Mouse (Mus musculus) heart, postnatal 4 days (tissue): ENCODE measurements around the gene Gm16181. TPM values are rescaled to one million over a fixed set of nuclear protein-coding genes. Genes with fewer than 3 reads are reported as not detected.

ENCODE experiments used
- DNase-seq: peaks from one replicate; pipeline ENCODE4 v3.0.0; 2021
- total RNA-seq, 2 experiments: library from RNA; stranded (reverse); gene quantifications; 2 replicates each; pipeline ENCODE4 v1.2.3; 2021

Gene Gm16181
- under 1 TPM in 1 of 2 experiments, not detected in 1; 0.52 TPM for total RNA-seq

DNA sequence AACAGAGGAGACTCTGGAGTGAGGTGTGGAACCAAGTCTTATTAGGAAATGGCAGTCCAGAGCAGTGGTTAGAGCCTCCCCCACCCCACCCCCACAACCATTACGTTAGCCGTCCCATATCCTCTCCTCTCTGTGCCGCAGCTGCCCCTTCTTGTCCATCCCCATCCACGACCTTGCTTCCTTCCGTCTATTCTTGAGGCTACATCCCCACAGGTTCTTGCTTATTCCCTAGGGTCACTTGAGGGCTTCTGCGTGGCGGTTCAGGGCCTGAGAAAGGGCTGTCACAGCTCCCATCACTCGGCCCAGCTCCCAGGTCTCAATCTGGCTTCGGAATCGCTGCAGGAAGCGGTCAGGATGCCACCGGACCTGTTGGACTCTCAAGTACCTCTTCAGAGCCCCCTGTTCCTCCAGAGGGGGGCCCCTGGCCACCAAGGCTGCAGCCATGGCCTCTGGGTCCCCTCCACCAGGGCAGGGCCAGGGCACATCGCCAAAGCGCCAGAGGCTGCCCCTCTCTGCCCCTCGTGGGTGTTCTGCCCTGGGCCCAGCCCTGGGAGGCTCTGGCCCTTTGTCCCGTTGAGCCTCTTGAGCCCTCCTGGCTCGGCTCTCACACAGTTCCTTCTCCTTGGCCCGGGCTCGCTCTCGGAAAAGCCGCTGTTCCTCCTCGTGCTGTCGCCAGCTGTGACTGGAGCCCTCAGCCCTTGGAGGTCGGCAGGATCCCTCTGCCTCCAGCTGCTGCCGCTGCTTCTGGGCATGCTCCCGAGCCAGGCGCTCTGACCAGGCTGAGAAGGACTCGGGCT, at the start of gene Gm16181:
Gene Gm16181, plus strand, starts transcription at position 679 of the 797 bp plus-strand sequence.
- peak; percentile 68 for DNase-seq

DNA sequence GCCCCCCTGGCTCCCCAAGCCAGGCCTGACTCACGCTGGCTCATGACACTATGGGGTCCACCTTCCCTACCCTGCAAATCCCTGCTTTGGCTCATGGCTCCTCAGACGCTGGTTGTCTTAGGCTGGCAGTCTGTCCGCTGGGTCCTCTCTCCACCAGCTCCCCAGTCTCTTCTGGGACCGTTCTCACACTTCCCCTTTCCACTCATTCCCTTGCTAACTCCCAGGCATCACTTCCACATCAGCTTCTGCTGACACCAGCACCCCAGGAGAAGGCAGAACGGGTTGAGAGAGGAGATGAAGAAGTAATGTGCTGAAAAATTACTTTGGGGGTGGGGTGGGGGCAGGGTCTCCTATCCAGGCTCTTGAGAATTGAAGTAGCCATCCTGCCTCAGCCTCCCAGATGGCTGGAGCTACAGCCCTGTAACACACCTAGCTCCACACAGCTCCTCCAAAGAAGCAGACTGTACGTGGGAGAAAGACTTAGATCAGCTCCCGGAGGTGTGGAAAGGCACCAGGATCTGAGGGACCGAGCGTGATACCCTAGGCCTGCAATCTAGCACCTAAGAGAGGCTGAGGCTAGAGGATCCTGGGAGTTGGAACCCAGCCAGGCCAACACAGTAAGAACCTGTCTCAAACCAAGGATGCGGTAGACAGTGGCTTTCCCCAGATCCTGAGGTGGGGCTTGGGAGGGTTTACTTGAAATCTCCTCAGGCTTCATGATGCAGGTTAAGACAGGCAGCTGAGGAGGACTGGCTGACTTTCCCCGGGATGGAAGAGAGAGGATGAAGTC, 48.0 kb upstream of the Gm16181 start:
- no peak for DNase-seq

DNA sequence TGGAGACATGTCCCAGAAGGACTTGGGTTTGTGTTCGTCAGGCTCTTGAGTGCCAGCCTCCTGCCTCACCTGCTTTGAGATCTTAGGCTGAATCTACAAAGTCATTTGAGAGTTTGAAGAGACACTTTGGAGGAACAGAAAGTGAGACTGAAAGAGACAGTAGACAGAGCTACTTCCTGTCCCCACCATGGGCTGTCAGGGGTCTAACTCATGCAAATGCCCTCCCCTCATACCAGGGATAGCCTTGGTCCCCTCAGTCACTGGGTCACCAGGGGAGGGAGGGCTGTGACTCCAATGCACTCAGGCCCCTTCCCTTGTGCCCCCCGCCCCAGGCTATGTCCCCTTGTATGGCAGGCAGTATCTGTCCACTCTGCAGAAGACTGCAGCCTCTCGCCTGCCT, 47.3 kb upstream of the Gm16181 start:
- DNase-seq, result no peak

DNA sequence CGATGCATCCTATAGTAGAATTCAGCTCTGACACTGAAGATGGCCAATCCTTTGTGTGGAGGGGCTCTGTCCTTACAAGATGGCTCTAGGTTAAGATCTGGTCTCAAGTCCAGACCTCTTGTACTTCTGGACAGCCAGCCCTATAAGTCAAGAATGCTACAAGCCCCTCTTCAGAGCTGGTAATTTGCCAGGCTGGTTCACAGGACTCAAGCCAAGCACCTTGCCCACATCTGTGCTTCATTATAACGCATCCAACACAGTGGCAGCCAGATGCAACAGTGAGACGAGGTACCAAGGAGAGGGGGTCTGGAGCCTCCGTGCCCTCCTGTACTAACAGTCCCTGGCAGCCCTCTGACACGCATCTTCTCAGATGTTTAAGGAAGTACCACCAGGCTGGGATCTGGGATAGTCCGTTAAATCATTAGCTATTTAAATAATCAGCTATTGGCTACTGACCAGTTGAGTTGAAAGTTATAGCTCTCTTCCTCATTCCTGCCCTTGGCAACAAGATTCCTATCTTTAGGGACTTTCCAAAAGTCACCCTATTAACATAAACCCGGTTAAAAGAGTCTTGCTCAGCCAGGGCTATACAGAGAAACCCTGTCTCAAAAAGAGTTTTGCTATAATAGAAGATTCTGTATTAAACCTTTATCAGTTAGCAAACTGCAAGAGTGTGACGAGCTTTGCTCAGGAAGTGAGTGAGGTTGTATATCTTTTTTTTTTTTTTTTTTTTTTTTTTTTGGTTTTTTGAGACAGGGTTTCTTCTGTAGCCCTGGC, 46.2 kb upstream of the Gm16181 start:
- no peak for DNase-seq

DNA sequence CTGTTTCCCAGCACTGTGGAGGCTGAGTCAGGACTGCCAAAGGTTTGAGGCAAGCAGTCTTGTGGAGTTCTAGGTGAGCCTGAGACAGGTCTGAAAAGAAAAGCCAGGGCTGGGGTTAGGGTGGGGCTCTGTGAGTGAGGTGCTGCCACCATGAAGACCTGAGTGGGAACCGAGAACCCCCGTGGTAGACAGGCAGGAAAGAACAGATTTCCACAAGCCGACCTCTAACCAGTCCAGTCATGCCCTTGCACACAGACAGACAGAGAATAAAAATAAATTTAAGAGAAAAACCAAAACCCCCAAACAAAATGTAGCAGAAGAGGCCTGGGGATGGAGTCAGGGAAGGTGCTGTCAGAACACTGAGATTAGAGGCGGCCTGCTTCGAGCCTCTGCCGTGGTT, 45.3 kb upstream of the Gm16181 start:
- DNase-seq, result no peak

DNA sequence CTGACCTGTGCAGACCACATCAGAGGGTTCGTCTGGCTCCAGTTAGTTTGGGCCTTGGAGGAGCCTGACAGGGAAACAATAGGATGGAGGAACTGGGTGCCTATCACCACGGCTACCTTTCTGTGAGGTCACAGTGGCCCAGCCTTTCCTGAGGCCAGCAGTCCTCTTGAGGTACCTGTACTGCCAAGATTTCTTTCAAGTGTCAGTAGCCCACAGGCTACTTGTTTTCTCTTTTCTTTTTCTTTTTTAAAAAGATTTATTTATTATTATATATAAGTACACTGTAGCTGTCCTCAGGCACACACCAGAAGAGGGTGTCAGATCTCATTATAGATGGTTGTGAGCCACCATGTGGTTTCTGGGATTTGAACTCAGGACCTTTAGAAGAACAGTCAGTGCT, 44.7 kb upstream of the Gm16181 start, which contains the start of gene Aif1:
Gene Aif1, minus strand, starts transcription at position 101 of the 400 bp plus-strand sequence.
- no peak for DNase-seq

DNA sequence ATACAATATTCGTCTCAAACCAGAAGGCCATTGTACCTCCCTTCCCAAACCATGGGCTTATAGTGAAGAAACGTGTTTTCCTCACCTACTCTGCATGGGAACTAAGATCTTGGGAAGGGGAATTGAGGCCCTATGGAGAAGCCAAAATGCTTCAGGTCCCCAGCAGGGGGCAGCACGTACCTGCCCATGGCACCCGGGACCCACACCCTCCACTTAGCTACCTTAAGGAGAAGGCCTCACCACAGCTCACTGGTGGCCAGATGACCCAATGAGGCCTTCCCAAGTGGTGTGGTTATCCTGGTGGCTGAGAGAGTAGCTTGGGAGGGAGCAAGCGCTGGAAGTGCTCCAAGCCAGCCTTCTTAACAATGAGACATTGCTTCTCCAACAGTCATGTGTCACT, 42.1 kb upstream of the Gm16181 start:
- peak; percentile 84 for DNase-seq

DNA sequence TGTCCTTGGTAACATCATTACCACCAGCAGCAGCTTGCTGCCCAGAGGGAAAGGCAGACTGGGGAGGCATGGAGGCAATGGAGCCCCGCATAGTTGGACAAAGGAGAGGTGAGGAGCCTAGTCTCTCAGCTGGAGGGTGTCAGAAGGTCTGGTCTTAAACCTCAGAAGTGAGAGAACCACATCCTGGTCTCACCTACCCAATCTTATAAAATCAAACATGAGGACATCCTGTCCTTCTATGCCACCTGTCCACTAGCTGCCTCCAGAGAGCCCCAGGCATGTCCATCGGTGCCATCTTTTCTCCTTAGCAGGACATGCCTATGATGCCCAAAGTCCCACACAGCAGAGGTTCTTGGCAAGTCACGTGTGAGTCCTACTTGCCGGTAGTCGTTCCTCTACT, 40.5 kb upstream of the Gm16181 start:
- DNase-seq, result no peak

DNA sequence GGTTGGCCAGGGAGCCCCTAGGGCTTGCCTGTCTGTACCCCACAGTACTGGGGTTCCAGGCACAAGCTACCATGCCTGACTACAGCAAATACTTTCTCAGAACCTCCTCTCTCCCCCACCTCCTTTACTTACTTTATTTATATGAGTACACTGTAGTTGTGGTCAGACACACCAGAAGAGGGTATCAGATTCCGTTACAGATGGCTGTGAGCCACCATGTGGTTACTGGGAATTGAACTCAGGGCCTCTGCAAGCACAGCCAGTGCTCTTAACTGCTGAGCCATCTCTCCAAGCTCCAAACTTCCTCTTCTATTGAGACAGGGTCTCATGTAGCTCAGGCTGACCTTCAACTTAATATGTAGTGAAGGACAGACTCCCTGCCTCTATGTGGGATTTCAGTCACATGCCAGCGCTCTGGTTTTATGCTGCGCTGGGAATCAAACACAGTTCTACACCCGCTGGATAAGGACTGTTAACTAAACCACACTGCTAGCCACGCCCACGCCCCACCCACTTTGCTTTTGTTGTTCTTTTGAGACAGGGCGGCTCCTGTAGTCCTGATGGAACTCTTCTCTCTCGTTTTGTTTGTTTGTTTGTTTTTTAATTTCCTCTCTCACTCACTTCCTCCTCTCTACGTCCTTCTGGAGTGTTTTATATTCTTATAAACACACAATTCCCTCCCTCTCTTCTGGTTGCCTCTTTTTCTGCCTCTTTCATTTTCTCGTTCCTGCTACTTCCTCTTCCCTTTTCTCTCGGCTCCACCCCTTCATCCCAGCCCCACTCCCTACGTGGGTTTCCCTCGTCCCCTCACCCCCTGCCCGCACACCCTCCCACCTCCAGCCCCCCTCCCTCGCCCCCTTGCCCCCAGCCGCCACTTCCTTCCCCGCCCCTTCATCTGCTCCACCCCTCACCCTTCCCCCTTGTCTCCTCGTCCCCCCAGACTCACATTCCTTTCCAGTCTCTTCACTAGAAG, 34.7 kb upstream of the Gm16181 start:
- DNase-seq, result peak; percentile 74

DNA sequence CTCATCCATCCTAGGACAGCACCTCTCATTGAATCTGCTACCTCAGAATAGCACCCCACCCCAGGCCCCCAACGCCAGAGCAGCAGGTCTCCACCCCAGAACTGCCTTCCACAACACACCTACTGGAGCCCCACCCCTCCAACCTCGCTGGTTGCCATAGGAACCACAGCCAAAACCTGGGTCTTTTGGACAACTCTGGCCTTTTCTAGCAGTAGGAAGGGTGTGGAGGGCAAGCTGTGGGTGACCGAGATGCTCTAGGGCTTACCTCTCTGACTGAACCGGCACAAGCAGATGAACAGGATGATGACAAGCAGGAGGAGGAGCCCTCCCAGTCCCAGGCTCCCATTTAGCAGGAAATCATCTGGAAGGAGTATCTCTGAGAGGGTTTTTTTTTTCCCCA, 34.0 kb upstream of the Gm16181 start:
- DNase-seq, result no peak

DNA sequence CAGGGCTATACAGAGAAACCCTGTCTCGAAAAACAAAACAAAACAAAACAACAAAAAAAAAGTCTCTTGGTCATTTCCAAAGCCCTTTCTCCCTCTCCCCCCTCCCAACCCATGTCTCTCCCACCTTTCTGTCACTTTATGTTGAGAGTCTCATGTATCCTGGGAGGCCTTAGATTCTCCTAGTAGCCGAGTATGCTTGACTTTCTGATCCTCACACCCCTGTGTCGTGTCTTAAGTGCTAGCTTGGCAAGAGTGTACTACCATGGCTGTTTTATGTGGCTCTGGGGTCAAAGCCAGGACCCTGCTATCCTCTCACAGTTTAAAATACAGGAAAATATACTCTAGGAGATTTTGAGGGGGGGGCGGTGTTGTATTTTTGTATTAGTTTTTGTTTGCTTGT, 33.3 kb upstream of the Gm16181 start:
- DNase-seq, result no peak

DNA sequence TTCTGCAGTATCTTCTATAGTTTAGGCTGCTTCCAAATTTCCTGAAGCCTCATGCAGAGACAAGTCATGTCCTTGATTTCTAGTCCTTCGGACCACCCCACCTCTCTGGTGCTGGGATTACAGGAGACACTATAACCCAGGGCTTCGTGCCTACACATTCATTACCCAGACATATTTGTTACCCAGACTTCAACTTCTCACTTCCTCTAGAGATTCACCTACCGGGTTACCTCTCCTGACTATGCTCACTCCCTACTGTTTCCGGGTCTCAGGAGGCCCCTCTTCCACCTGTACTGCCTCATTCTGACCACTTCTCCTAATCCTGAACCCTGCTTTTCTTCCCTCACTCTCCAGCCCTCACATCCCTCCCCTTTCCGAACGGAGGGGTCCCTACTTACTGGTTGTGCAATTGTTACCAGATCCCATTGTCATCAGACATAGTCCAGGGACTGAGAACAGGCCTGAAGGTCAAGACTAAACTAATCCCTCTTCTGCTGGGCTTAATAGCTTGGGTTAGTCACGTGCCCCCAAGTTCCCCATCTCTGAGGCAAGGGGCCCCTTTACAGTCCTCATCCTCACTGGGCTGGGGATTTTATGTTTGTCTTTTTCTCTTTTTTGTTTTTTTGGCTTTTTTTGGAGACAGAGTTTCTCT, 32.5 kb upstream of the Gm16181 start, which contains the start of gene Lst1:
Gene Lst1, minus strand, starts transcription at position 481 of the 652 bp plus-strand sequence.
- no peak for DNase-seq

DNA sequence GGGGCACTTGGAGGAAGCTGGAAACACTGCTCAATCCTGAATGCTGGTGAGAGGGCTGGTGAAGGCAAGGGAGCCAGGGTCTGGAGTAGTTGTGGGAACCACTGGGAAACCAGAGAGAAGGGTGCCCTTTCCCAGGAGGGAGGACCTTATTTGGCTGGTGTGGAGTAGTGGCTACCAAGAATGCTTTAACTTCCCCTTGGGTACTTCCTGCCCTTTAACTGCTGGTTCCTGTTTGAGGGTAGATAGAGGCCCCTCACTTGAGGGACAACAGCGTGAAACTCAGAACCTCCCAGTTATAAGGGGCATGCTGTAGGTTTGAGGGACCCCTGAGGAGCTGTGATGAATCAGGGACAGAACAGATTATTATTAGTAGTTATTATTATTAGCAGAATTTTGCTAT, 31.4 kb upstream of the Gm16181 start:
- no peak for DNase-seq

DNA sequence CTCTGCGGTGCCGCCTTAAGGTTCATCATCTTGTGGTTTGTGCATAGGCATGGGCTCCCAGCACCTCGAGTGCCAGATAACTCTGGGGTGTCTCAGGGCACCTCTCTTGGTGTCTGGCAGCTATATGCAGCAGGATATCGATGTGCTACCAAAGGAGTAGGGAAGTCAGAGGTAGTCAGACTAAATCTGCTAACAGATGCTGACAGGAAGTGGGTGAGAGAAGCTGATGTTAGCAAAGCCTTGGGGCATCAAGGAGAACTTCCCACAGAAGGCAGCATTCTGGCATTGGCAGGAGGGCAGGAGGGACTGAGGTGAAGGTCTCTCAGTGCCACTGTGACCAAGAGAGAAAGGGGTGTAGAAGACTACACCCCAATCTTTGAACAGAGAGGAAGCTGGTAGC, 30.5 kb upstream of the Gm16181 start:
- DNase-seq, result no peak

DNA sequence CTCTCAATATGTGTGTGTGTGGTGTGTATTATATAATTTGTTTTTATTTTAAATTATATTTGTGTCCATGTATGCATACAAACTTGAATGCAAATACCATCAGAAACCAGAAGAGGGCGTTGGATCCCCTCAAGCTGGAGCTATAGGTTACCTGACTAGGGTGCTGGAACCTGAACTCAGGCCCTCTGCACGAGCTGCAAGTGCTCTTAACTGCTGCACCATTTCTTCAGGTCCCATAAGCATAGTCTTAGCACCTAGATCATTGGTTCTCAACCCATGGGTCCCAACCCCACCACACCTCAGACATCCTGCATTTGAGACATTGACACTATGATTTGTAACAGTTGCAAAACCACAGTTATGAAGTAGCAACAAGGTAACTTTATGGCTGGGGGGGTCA, 28.9 kb upstream of the Gm16181 start:
- no peak for DNase-seq

DNA sequence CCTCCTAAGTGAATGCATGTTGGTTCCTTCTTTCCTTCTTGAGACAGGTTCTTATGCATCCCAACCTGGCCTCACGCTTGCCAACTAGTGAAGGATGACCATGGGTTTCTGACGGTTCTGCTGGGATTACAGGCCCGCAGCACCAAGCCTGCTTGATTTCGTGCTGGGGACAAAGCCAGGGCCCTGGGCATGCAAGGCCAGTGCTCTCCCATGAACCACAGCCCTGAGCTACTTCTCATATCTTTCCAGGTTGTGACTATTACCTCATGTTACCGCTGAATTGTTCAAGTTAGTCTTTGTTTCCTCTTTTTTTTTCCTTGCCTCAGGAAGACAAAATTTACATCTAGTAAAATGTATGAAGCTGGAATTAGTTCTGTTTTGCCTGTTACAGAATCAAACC, 27.7 kb upstream of the Gm16181 start:
- no peak for DNase-seq

DNA sequence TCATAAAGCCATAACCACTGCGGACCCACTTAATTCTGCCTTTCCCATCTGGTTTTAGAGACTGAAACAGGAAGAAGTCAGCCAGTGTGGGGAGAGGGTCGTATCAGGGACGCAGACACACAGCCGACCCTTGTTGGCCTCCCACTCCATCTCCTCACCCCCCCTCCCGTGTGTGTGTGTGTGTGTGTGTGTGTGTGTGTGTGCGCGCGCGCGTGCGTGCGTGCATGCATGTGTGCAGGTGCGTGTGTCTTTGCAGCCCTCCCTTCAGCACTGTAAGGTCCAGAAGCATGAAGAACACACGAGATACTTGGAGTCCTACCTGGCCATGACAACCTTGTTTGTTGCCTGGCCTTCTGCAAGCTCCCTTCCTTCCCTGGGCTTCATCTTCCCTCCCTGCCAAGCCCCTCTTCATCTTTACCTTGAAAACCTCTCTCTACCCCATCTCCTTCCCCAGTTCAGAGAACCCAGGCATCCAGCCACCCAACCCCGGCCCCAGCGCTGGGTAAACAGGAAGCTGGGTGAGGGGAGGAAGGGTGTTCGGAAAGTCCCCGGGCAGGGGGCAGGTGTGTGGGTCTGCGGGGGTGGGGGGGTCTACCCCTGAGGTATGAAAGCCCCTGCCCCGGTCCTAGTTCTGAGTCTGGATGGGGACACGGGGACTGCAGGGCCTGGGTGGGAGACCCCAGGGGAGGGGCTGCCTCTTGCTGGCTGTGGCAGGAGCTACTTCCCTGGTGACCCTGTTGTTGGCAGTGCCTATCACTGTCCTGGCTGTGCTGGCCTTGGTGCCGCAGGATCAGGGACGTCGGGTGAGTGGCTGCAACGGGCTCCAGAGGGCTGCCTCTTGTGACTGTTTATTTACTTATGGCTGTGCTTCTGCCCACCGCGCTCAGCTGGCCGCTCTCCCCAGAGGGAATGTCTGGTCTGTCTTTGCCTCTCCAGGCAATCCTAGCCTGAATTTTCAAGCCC, 26.5 kb upstream of the Gm16181 start, which contains the start of gene Ltb:
Gene Ltb, plus strand, starts transcription at position 559 of the 963 bp plus-strand sequence.
- DNase-seq, result no peak

DNA sequence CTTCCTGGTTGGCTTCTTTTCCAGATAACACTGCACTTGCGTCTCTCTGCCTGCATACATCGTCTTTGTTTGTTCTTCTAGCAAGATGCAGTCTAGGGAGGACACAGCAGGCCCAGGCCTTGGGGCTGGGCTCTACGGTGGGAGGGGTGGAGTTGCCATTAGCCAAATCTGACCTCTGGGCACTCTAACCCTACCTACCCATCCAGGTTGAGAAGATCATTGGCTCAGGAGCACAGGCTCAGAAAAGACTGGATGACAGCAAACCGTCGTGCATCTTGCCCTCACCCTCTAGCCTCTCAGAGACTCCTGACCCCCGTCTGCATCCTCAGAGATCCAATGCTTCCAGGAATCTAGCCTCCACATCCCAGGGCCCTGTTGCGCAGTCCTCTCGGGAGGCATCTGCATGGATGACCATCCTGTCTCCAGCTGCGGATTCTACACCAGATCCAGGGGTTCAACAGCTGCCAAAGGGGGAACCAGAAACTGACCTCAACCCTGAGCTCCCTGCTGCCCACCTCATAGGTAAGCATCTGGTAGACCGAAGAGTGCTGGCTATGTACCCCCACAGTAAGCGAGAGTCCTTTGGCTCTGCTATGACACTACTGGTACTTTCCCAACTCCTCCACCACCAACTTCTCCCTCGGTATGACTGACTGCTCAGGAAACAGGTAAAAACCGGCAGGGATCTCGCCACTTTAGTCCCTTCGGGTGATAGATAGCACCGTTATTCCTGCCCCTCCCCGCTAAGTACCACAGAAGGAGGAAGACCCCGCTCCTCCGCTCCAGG, 25.6 kb upstream of the Gm16181 start:
- no peak for DNase-seq
